Mouse (Mus musculus) left cerebral cortex, postnatal 4 days (tissue): ENCODE results near the gene Gm49318. TPM values are rescaled to one million over a fixed set of nuclear protein-coding genes. Genes with fewer than 3 reads are reported as not detected.

ENCODE experiments used
- DNase-seq: peaks from one replicate; pipeline ENCODE4 v3.0.0-alpha.2; 2022
- intact Hi-C: fragments of 180-260 bp; cut with DNase I; formaldehyde crosslinking; loops from one replicate; pipeline ENCODE4 v1.15.1; 2025
- total RNA-seq, 2 experiments: library from RNA; stranded (reverse); gene quantifications; 2 replicates each; pipeline ENCODE4 v1.2.3; 2021

Gm49318 gene
- total RNA-seq, 2 experiments from 2014 or later, result not detected

- DNase-seq, result no peak
- intact Hi-C loops, result no loop called here
Observed at GRCm38 (mm10) chr9:22072276-22072675, 1.2 kb upstream of the Gm49318 start.

GRCm38 (mm10) chr9:22069881-22070553 is 1.0 kb downstream of the Gm49318 start:
- intact Hi-C loops, result no loop called here
- DNase-seq, result no peak

- intact Hi-C loops, result no loop called here
- DNase-seq, result no peak
Observed at GRCm38 (mm10) chr9:22067195-22067594, 3.9 kb downstream of the Gm49318 start.

- intact Hi-C loops, result no loop called here
- peak; percentile 69 for DNase-seq
Observed at GRCm38 (mm10) chr9:22066433-22066832, 4.6 kb downstream of the Gm49318 start.

- intact Hi-C loops, result no loop called here
- DNase-seq, result no peak
Observed at GRCm38 (mm10) chr9:22065642-22066041, 5.4 kb downstream of the Gm49318 start.

- intact Hi-C loops, result no loop called here
- DNase-seq, result peak; percentile 78
Observed at GRCm38 (mm10) chr9:22064341-22064740, 6.7 kb downstream of the Gm49318 start.

- intact Hi-C loops, result no loop called here
- no peak for DNase-seq
Observed at GRCm38 (mm10) chr9:22061339-22061738, 9.7 kb downstream of the Gm49318 start.

GRCm38 (mm10) chr9:22058011-22058424 is 13.0 kb downstream of the Gm49318 start:
- peak; percentile 75 for DNase-seq
- intact Hi-C loops, result no loop called here

GRCm38 (mm10) chr9:22057031-22057517 is 14.0 kb downstream of the Gm49318 start:
- intact Hi-C loops, result no loop called here
- no peak for DNase-seq

- intact Hi-C loops, result no loop called here
Observed at GRCm38 (mm10) chr9:22056303-22056910, 14.7 kb downstream of the Gm49318 start.

GRCm38 (mm10) chr9:22055713-22056112 is 15.3 kb downstream of the Gm49318 start:
- intact Hi-C loops, result no loop called here
- DNase-seq, result no peak

More at GRCm38 (mm10) chr9:22056303-22056910, 14.7 kb downstream of the Gm49318 start:
- DNase-seq, result no peak

GRCm38 (mm10) chr9:22054411-22055076 is 16.5 kb downstream of the Gm49318 start:
- intact Hi-C loops, result no loop called here
- peak; percentile 87 for DNase-seq

GRCm38 (mm10) chr9:22053657-22054056 is 17.4 kb downstream of the Gm49318 start:
- intact Hi-C loops, result no loop called here

GRCm38 (mm10) chr9:22051958-22052254 is 19.2 kb downstream of the Gm49318 start, which contains the start of gene Elavl3:
TSS of gene Elavl3 (minus strand) at chr9:22052023.
- intact Hi-C loops, result no loop called here
- DNase-seq, result peak; percentile 95

More at GRCm38 (mm10) chr9:22053657-22054056, 17.4 kb downstream of the Gm49318 start:
- no peak for DNase-seq

- DNase-seq, result peak; percentile 56
- intact Hi-C loops, result no loop called here
Observed at GRCm38 (mm10) chr9:22051161-22051957, 19.7 kb downstream of the Gm49318 start.

- intact Hi-C loops, result no loop called here
Observed at GRCm38 (mm10) chr9:22050351-22050889, 20.6 kb downstream of the Gm49318 start.

GRCm38 (mm10) chr9:22049721-22050270 is 21.3 kb downstream of the Gm49318 start:
- intact Hi-C loops, result no loop called here
- peak; percentile 81 for DNase-seq

More at GRCm38 (mm10) chr9:22050351-22050889, 20.6 kb downstream of the Gm49318 start:
- DNase-seq, result peak; percentile 87

GRCm38 (mm10) chr9:22049315-22049714 is 21.7 kb downstream of the Gm49318 start:
- intact Hi-C loops, result no loop called here
- peak; percentile 63 for DNase-seq

GRCm38 (mm10) chr9:22047329-22047728 is 23.7 kb downstream of the Gm49318 start:
- no peak for DNase-seq
- intact Hi-C loops, result no loop called here

- DNase-seq, result no peak
- intact Hi-C loops, result no loop called here
Observed at GRCm38 (mm10) chr9:22041832-22042231, 29.2 kb downstream of the Gm49318 start.
